Mouse (Mus musculus) c-Kit-positive CD71-negative TER-119-negative erythroid progenitor cells, embryonic 14.5 days (primary cell): Measurements from ENCODE around the gene Aldh3b3.

Experiments used
- DNase-seq: peaks from one replicate; pipeline ENCODE4 v3.0.0-alpha.2; 2013; ENCODE audit warnings: low read depth

Gene Aldh3b3

DNA sequence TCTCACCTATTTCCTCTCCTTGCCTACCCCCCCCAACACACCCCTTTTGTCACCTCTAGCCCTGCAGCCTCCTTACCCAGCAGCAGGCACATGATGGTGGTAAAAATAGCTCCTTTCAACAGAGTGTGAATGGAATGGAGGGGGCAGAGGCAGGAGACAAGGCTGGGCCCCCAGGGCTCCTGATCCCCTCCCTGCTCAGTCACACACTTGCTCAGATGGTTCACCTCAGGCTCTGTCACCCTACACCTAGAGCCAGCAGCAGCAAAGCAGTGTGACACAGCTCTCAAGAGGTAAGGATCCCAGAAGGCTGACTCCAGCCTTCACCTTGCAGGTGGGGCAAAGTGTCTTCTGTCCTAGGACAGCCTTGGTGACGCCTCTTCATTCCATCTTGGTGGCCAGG lies 44.7 kb downstream of the Aldh3b3 start, which contains the start of gene Doc2g:
Gene Doc2g (plus strand): TSS at position 202 of the 400 bp plus-strand sequence.
- DNase-seq = no peak

DNA sequence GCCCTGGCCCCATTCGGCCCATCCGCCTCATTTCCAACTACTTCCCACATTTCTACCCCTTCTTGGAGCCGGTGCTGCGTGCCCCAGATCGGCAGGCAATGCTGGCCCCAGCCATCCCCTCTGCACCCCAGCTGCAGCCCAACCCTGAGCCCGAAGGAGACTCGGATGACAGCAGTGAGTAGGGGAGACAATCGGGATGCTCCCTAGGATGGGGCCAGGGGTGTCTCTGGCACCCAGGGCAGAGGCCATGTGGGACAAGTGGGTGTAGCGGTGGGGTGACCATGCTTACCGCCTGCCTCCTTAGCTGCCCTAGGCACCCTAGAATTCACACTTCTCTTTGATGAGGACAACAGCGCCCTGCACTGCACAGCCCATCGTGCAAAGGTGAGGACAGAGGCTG lies 45.2 kb downstream of the Aldh3b3 start:
- no peak for DNase-seq

- DNase-seq = no peak
Measured at GRCm38 (mm10) chr19:4004331-4004730, 45.9 kb downstream of the Aldh3b3 start.

DNA sequence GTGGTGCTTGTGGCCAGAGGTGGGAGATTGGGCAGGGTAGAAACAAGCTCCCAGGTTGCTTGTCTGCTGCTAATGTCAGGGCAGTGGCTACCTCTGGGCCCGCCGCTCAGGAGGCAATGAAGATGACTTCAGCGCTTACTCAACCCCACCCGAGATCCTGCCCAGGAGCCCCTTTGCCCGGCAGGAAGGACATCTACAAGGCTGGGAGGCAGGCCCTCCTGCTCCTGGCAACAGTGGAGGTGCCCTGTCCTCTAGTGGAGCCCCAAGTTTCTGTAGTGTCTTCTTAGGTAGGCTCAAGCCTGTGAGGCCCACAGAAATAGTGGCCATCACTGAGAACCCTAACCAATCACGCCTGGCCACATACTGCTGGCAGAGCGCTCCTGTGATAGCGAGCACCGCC lies 46.6 kb downstream of the Aldh3b3 start:
- DNase-seq = no peak

DNA sequence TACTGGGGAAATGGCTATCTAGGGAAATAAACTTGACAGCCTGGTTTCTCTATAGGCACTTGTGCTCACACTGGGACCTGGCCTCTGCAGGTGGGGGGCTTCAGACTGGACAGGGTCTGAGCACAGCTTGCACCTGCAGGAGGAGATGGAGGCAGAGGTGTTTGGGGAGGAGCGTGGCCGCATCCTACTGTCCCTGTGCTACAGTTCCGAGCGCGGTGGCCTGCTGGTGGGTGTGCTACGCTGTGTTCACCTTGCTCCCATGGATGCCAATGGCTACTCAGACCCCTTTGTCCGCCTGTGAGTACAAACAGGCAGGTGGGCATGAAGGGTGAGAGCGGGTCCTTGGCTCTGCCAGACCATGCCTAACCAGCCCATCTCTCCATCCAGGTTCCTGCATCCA lies 47.5 kb downstream of the Aldh3b3 start:
- no peak for DNase-seq

DNA sequence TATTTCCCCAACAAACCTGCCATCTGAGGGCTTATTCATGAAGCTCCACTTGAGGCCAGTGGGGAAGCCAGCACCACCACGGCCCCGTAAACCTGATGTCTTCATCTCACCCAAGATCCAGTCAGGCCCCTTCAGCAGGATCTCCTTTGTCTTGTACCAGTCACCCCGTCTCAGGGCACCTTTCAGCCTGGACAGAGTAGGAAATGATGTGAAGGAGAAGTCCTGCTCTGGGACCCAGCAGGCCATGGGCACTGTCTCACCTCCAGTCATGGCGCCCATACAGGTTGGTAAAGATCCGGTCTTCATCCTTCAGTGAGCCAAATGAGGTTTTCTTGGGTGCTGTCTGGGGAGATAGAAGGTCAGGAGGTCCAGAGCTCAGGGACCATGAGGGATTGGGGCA lies 52.6 kb downstream of the Aldh3b3 start:
- DNase-seq = no peak

- DNase-seq = peak; percentile 99
Measured at GRCm38 (mm10) chr19:4012432-4013022, 54.1 kb downstream of the Aldh3b3 start, which contains the start of gene Ndufv1. Ndufv1 (minus strand) TSS chr19:4012806.

- no peak for DNase-seq
Measured at GRCm38 (mm10) chr19:4013066-4013465, 54.6 kb downstream of the Aldh3b3 start.

DNA sequence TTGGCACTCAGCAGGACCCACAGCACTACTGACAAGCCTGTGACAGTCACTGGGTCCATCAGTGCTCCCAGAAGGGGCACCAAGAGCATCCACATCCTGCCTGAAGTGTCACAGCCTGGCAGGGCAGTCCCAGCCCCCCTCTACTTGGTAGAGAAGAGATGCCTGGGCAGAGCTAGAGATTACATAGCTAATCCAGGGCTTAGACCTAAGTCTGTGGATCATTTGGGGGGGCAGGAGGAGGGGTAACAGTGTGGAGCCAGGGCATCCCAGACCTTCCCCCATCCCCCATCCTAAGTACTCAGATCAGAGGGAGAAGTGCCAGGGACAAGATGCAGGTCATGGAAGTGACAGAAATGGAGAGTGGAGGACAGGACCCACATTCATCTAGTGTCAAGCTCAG lies 56.4 kb downstream of the Aldh3b3 start:
- DNase-seq = no peak

GRCm38 (mm10) chr19:4015635-4016034 lies 57.2 kb downstream of the Aldh3b3 start:
- DNase-seq = no peak

GRCm38 (mm10) chr19:4017921-4018587 lies 59.6 kb downstream of the Aldh3b3 start:
- DNase-seq = no peak

- DNase-seq = peak; percentile 73
Measured at GRCm38 (mm10) chr19:4018743-4019583, 60.5 kb downstream of the Aldh3b3 start.
